Mouse (Mus musculus) liver, adult 2 months (tissue): ENCODE results near the gene Adgrd1. TPM values are rescaled to one million over a fixed set of nuclear protein-coding genes. Genes with fewer than 3 reads are reported as not detected.

ENCODE experiments used
- DNase-seq: peaks from one replicate; pipeline ENCODE4 v3.0.0-alpha.2; 2011; ENCODE audit warnings: low read depth, low spot score; ENCODE audit errors: extremely low read depth
- H3K27ac ChIP-seq: fragments of 200-500 bp; replicated peaks from 2 replicates; pipeline ENCODE4 v1.5.1; 2012; ENCODE audit warnings: low read depth, mild to moderate bottlenecking, control low read depth, inconsistent platforms, low read length; ENCODE audit not compliant: insufficient read depth
- H3K27me3 ChIP-seq: fragments of 200-500 bp; 2 replicates; pipeline ENCODE4 v1.6.1; 2012; ENCODE audit warnings: mild to moderate bottlenecking, moderate library complexity, low read length, inconsistent platforms; ENCODE audit not compliant: control insufficient read depth, insufficient read depth
- H3K36me3 ChIP-seq: fragments of 200-500 bp; 2 replicates; pipeline ENCODE4 v1.6.1; 2012; ENCODE audit warnings: low read length, inconsistent platforms; ENCODE audit not compliant: control insufficient read depth, insufficient read depth
- H3K4me1 ChIP-seq: fragments of 200-500 bp; 2 replicates; pipeline ENCODE4 v1.6.1; 2011; ENCODE audit warnings: low read length; ENCODE audit not compliant: control insufficient read depth, insufficient read depth
- H3K4me3 ChIP-seq: fragments of 200-500 bp; 2 replicates; pipeline ENCODE4 v1.5.1; 2011; ENCODE audit warnings: low read depth, mild to moderate bottlenecking, control low read depth, low read length, moderate library complexity; ENCODE audit not compliant: insufficient read depth
- H3K79me2 ChIP-seq: fragments of 200-500 bp; 2 replicates; pipeline ENCODE4 v1.6.1; 2012; ENCODE audit warnings: inconsistent platforms, mild to moderate bottlenecking, low read length, moderate library complexity; ENCODE audit not compliant: control insufficient read depth, insufficient read depth
- H3K9ac ChIP-seq: fragments of 200-500 bp; 2 replicates; pipeline ENCODE4 v1.6.1; 2012; ENCODE audit warnings: low read depth, mild to moderate bottlenecking, control low read depth, inconsistent platforms, low read length
- CTCF ChIP-seq: fragments of 200-500 bp; IDR thresholded peaks from 2 replicates; pipeline ENCODE4 v1.5.1; 2011; ENCODE audit warnings: low read depth, low read length, control low read depth
- POLR2A ChIP-seq: fragments of 200-500 bp; IDR thresholded peaks from 2 replicates; pipeline ENCODE4 v1.6.1; 2011; ENCODE audit warnings: low read length, control low read depth; ENCODE audit not compliant: insufficient read depth; ENCODE audit errors: extremely low read depth
- WGBS: fragments of 180-500 bp; shearing (Covaris S2); methylation state at CpG from one replicate; pipeline ENCODE4 v1.1.7; 2018; 5-methylcytosine and 5-hydroxymethylcytosine counted together
- polyA plus RNA-seq: library from polyadenylated mRNA; depleted of rRNA; stranded (reverse); fragments of >200 nt; gene quantifications from 2 replicates; pipeline ENCODE4 v1.2.3, GENCODE M21; 2012
- total RNA-seq: library from RNA; depleted of rRNA; stranded (reverse); fragments of >200 nt; gene quantifications from 2 replicates; pipeline ENCODE4 v1.2.3, GENCODE M21; 2014

Adgrd1 gene
- total and polyA plus RNA-seq, 2 experiments = 0.18 to 0.66 TPM

DNA sequence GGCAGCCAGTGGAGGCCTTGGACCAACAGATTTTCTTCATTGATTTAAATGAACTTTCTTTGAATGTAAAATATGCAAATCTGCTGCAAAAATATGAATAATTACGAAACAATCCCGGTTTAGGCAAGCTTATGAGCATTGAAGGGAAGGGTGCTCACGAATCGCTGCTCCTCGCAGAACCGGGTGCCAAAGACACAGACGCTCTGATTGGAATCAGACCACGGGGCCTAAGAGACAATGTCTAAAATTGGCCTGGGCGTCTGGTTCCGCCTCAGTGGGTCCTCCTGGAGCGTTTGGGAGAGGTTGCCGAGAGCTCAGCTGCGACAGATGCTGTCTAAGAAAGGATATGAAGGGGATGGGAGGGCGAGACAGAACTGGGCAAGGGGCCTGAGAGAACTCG is 42.0 kb downstream of the Adgrd1 start:
- Histone ChIP-seq H3K4me1 (no peaks in the 10 kb centered on the region), H3K27me3 (no peaks in the 10 kb centered on the region), H3K36me3 (no peaks in the 10 kb centered on the region), H3K27ac (no peak overlapping the region), H3K4me3 (no peak overlapping the region), H3K9ac (no peak overlapping the region), H3K79me2 (no peaks in the 10 kb centered on the region)
- WGBS = 83% methylated on average over 15 of the region's 15 CpGs
- TF ChIP-seq CTCF = no peak
- no peak for TF ChIP-seq POLR2A
- no peak for DNase-seq

- Histone ChIP-seq H3K36me3 (no peaks in the 10 kb centered on the region), H3K79me2 (no peaks in the 10 kb centered on the region), H3K4me3 (no peak overlapping the region), H3K27ac (no peak overlapping the region), H3K9ac (no peak overlapping the region), H3K27me3 (no peaks in the 10 kb centered on the region), H3K4me1 (no peaks in the 10 kb centered on the region)
- WGBS = 32% methylated on average over 5 of the region's 5 CpGs
- DNase-seq = no peak
- no peak for TF ChIP-seq POLR2A
- TF ChIP-seq CTCF = no peak
These were observed 46.3 kb downstream of the Adgrd1 start for GRCm38 (mm10) chr5:129142801-129143200.

- Histone ChIP-seq H3K36me3 (no peaks in the 10 kb centered on the region), H3K27ac (no peak overlapping the region), H3K4me1 (no peaks in the 10 kb centered on the region), H3K27me3 (no peaks in the 10 kb centered on the region), H3K9ac (no peak overlapping the region), H3K4me3 (no peak overlapping the region), H3K79me2 (no peaks in the 10 kb centered on the region)
- TF ChIP-seq POLR2A (no peak), CTCF (no peak)
- no peak for DNase-seq
- WGBS = 74% methylated on average over 8 of the region's 8 CpGs
These were observed 48.9 kb downstream of the Adgrd1 start for GRCm38 (mm10) chr5:129145307-129145935.

DNA sequence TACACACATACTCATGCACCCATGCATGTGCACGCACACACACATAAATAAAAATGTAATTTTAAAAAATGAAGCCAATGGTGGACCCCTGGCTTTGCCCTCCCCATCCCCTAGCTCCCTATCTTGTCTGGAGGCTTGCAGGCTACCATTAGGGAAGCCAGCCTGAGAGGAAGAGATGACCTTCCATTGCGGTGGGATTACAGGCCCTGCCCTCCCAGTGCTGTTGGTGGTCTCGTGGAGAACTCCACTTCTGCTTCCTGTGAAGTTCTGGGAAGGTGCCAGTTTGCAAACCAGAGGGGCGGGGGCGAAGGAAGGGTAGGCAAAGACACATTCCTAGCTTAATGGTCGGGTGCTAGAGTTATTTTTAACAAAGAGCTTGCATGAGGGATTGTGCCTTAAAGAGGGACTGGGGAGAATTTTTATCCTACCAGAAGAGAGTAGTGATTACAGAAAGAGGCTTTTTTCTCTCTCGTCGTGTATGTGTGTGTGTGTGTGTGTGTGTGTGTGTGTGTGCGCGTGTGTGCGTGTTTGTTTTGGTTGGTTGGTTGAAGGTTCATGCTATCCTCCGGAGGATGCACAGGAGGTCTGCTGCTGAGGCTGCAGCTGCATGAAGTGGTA is 50.5 kb downstream of the Adgrd1 start:
- H3K27ac ChIP-seq = no peak overlapping the region
- H3K36me3 ChIP-seq = no peaks in the 10 kb centered on the region
- TF ChIP-seq CTCF (no peak), POLR2A (no peak)
- no peaks in the 10 kb centered on the region for H3K27me3 ChIP-seq
- H3K79me2 ChIP-seq = no peaks in the 10 kb centered on the region
- no peaks in the 10 kb centered on the region for H3K4me1 ChIP-seq
- no peak overlapping the region for H3K9ac ChIP-seq
- 59% methylated on average over 12 of the region's 12 CpGs for WGBS
- H3K4me3 ChIP-seq = no peak overlapping the region
- no peak for DNase-seq

DNA sequence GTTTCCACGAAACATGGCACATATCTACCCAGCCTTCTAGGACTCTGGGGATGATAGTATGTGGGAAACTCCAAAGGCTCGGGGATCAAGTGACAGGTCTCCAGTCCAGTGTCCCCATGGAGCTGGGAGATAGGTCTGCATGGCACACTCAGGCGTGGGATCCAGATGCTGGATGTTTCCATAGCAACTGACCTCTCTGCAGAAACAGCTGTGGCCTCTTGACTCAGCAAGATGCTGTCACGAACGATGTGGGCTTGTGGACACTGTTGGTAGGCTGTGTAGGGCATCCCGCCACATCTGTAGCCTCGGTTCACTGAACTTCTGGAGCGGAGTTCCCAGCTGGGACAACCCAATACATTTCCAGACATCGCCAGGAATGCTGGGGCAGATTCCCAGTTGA is 51.9 kb downstream of the Adgrd1 start:
- H3K4me1 ChIP-seq = no peaks in the 10 kb centered on the region
- no peaks in the 10 kb centered on the region for H3K79me2 ChIP-seq
- no peak overlapping the region for H3K27ac ChIP-seq
- TF ChIP-seq POLR2A (no peak), CTCF (no peak)
- 0 out of 2 replicates have a peak, but pooled peaks cover 2% of the 10 kb centered on the region for H3K27me3 ChIP-seq
- no peak overlapping the region for H3K9ac ChIP-seq
- WGBS = 73% methylated on average over 9 of the region's 9 CpGs
- DNase-seq = no peak
- H3K4me3 ChIP-seq = no peak overlapping the region
- no peaks in the 10 kb centered on the region for H3K36me3 ChIP-seq
